Mouse (Mus musculus): ENCODE measurements at regions not wholly inside any gene's neighbourhood (a gene's known extent, or its start where the extent isn't known, plus 50 kb on each side); places are given as distances from the start of the nearest gene placed in this dataset.

DNA sequence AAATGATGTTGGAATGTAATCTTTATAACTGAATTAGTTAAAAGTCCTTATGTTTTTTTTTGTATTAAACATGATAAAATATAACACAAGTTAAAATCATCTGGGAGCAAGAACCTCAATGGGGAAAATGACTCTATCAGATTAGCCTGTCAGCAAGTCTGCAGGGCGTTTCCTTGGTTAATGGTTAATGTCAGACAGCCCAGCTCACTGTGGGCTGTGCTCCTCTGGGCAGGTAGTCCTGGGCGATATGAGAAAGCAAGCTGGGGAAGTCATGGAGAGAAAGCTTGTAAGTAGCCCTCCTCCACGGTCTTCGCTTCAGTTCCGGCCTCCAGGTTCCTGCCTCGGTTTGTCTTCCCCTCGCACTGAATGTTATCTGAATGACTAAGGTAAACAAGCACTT lies 379.0 kb upstream of the Prickle1 start:
- H3K9me3 ChIP-seq (ENCODE audit: low read length): no peaks in the 10 kb centered on the region
- TF ChIP-seq CTCF (conservative IDR thresholded peaks at IDR 0.05; ENCODE audit: low read length) (no peak), NANOG (IDR thresholded peaks at IDR 0.05; ENCODE audit: borderline replicate concordance, low read length) (no peak), POU5F1 (IDR thresholded peaks at IDR 0.05; ENCODE audit: borderline replicate concordance, low read length) (no peak)
- no peaks in the 10 kb centered on the region for H3K4me1 ChIP-seq (replicated peaks; ENCODE audit: low read depth, low read length)
- no peaks in the 10 kb centered on the region for H3K36me3 ChIP-seq (ENCODE audit: insufficient read depth, low read length)
- no peak overlapping the region for H3K4me3 ChIP-seq (replicated peaks; ENCODE audit: low read length)
- no peaks in the 10 kb centered on the region for H3K27me3 ChIP-seq (ENCODE audit: insufficient read depth, low read length)

DNA sequence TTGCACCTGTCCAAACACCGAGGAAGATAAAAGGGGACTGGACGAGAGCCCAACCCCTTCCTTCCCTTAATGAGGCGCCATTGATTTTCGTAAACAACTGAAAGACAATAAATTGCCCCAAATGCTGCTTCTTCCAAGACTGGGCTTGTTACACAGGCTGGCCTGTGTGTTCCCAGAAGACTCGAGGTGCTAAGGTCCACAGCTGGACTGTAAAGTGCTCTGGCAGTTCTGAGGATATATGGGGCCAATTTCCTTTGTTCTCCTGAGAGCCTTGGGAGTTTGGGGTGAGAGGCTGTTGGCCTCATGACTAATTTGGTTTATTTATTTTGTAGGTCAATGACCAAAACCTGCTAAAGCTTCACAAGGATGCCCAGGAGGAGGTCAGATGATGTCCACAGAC lies 377.3 kb upstream of the Prickle1 start:
- H3K4me3 ChIP-seq (replicated peaks; ENCODE audit: low read length): no peak overlapping the region
- no peaks in the 10 kb centered on the region for H3K9me3 ChIP-seq (ENCODE audit: low read length)
- H3K4me1 ChIP-seq (replicated peaks; ENCODE audit: low read depth, low read length): no peaks in the 10 kb centered on the region
- no peaks in the 10 kb centered on the region for H3K27me3 ChIP-seq (ENCODE audit: insufficient read depth, low read length)
- no peak for TF ChIP-seq POU5F1 (IDR thresholded peaks at IDR 0.05; ENCODE audit: borderline replicate concordance, low read length)
- no peak for TF ChIP-seq CTCF (conservative IDR thresholded peaks at IDR 0.05; ENCODE audit: low read length)
- TF ChIP-seq NANOG (IDR thresholded peaks at IDR 0.05; ENCODE audit: borderline replicate concordance, low read length): no peak
- H3K36me3 ChIP-seq (ENCODE audit: insufficient read depth, low read length): no peaks in the 10 kb centered on the region

DNA sequence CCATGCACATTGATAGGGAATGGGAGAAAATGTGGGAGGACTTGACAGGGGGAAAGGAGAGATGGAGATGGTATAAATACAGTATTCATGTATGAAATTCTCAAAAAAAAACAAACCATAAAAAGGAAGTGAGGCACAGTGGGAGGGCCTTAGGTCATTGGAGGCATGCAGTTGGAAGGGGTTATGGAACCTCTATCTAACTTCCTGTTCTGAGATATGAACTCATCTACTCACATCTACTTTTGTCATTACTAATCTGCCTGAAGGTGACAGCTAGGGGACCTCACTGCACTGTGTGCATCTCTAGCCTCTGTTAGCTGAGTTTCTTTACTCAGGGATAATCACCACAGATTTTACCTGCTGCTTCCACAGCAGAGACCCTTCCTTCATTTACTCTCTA lies 366.3 kb upstream of the Prickle1 start:
- H3K27me3 ChIP-seq (ENCODE audit: insufficient read depth, low read length): no peaks in the 10 kb centered on the region
- H3K4me1 ChIP-seq (replicated peaks; ENCODE audit: low read depth, low read length): no peaks in the 10 kb centered on the region
- H3K9me3 ChIP-seq (ENCODE audit: low read length): peaks cover 4% of the 10 kb centered on the region
- TF ChIP-seq NANOG (IDR thresholded peaks at IDR 0.05; ENCODE audit: borderline replicate concordance, low read length): no peak
- no peak for TF ChIP-seq CTCF (conservative IDR thresholded peaks at IDR 0.05; ENCODE audit: low read length)
- TF ChIP-seq POU5F1 (IDR thresholded peaks at IDR 0.05; ENCODE audit: borderline replicate concordance, low read length): no peak
- no peaks in the 10 kb centered on the region for H3K36me3 ChIP-seq (ENCODE audit: insufficient read depth, low read length)
- no peak overlapping the region for H3K4me3 ChIP-seq (replicated peaks; ENCODE audit: low read length)

GRCm38 (mm10) chr15:93959931-93960330 lies 364.2 kb upstream of the Prickle1 start:
- no peak for TF ChIP-seq POU5F1 (IDR thresholded peaks at IDR 0.05; ENCODE audit: borderline replicate concordance, low read length)
- TF ChIP-seq CTCF (conservative IDR thresholded peaks at IDR 0.05; ENCODE audit: low read length): no peak
- no peak for TF ChIP-seq NANOG (IDR thresholded peaks at IDR 0.05; ENCODE audit: borderline replicate concordance, low read length)
- Histone ChIP-seq H3K36me3 (ENCODE audit: insufficient read depth, low read length) (no peaks in the 10 kb centered on the region), H3K4me1 (replicated peaks; ENCODE audit: low read depth, low read length) (no peaks in the 10 kb centered on the region), H3K4me3 (replicated peaks; ENCODE audit: low read length) (no peak overlapping the region), H3K27me3 (ENCODE audit: insufficient read depth, low read length) (no peaks in the 10 kb centered on the region), H3K9me3 (ENCODE audit: low read length) (peaks cover 19% of the 10 kb centered on the region)

DNA sequence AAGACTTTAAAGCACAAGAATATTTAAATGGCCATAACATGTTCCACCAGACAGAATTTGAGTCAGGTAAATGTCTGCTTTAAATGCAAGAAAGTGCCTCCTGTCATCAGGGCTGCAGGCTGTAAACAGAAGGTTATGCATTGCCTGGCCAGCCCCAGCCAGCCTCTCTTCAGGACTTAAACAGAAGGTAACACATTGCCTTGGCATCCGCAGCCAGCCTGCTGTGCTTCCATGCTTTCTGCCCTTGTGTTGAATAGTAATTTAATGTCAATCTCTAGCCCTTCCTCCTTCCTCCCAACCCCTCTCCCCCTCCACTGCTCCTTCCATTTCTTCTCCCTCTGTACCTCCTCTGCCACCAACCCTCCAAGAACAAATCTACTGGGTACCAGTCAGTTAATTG lies 362.4 kb upstream of the Prickle1 start:
- H3K36me3 ChIP-seq (ENCODE audit: insufficient read depth, low read length): no peaks in the 10 kb centered on the region
- no peak for TF ChIP-seq NANOG (IDR thresholded peaks at IDR 0.05; ENCODE audit: borderline replicate concordance, low read length)
- TF ChIP-seq POU5F1 (IDR thresholded peaks at IDR 0.05; ENCODE audit: borderline replicate concordance, low read length): no peak
- TF ChIP-seq CTCF (conservative IDR thresholded peaks at IDR 0.05; ENCODE audit: low read length): no peak
- H3K4me3 ChIP-seq (replicated peaks; ENCODE audit: low read length): no peak overlapping the region
- peaks cover 19% of the 10 kb centered on the region for H3K9me3 ChIP-seq (ENCODE audit: low read length)
- H3K4me1 ChIP-seq (replicated peaks; ENCODE audit: low read depth, low read length): no peaks in the 10 kb centered on the region
- H3K27me3 ChIP-seq (ENCODE audit: insufficient read depth, low read length): no peaks in the 10 kb centered on the region

DNA sequence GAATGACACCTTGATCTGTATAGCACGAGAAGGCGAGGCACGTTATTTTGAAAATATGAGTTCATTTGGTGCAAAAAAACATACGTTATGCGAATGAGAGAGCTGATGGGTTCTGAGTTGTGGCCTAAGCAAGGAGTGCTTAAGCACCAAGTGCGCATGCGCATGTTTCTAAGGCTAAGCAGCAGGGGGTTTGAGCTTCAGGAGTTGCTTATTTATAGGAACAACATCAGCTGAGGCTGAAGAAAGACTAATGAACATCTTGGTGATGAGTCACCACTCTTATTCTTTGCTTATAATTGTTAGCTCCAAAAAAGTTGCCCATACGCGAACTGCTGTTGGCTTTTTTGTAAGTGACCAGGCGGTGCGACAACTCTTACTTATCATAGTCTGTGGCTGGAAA lies 361.1 kb upstream of the Prickle1 start:
- Histone ChIP-seq H3K9me3 (ENCODE audit: low read length) (peaks cover 19% of the 10 kb centered on the region), H3K27me3 (ENCODE audit: insufficient read depth, low read length) (no peaks in the 10 kb centered on the region), H3K4me1 (replicated peaks; ENCODE audit: low read depth, low read length) (no peaks in the 10 kb centered on the region), H3K36me3 (ENCODE audit: insufficient read depth, low read length) (no peaks in the 10 kb centered on the region), H3K4me3 (replicated peaks; ENCODE audit: low read length) (no peak overlapping the region)
- TF ChIP-seq CTCF (conservative IDR thresholded peaks at IDR 0.05; ENCODE audit: low read length) (no peak), NANOG (IDR thresholded peaks at IDR 0.05; ENCODE audit: borderline replicate concordance, low read length) (no peak), POU5F1 (IDR thresholded peaks at IDR 0.05; ENCODE audit: borderline replicate concordance, low read length) (no peak)

GRCm38 (mm10) chr15:93953548-93953947 lies 357.9 kb upstream of the Prickle1 start:
- Histone ChIP-seq H3K4me1 (replicated peaks; ENCODE audit: low read depth, low read length) (no peaks in the 10 kb centered on the region), H3K4me3 (replicated peaks; ENCODE audit: low read length) (no peak overlapping the region), H3K9me3 (ENCODE audit: low read length) (peaks cover 24% of the 10 kb centered on the region), H3K27me3 (ENCODE audit: insufficient read depth, low read length) (no peaks in the 10 kb centered on the region), H3K36me3 (ENCODE audit: insufficient read depth, low read length) (no peaks in the 10 kb centered on the region)
- TF ChIP-seq NANOG (IDR thresholded peaks at IDR 0.05; ENCODE audit: borderline replicate concordance, low read length): no peak
- no peak for TF ChIP-seq CTCF (conservative IDR thresholded peaks at IDR 0.05; ENCODE audit: low read length)
- TF ChIP-seq POU5F1 (IDR thresholded peaks at IDR 0.05; ENCODE audit: borderline replicate concordance, low read length): no peak

DNA sequence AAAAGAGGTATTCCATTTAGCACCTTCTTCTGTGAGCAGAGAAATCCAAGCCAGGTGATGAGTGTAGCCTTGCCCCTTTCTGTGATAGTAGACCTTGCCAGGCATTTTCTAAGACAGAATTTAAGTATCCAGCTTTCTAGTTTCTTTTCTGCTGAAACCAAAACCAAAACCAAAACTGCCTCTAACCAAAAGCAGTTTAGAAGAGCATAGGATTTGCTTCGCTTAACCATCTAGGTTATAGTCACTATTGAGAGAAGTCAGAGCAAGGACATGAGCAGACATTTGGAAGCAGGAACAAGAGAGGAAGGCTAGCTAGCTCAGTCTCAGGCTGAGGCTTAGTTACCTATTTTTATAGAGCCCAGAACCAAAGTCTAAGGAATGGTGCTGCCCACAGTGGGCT lies 354.8 kb upstream of the Prickle1 start:
- no peak overlapping the region for H3K4me3 ChIP-seq (replicated peaks; ENCODE audit: low read length)
- no peaks in the 10 kb centered on the region for H3K4me1 ChIP-seq (replicated peaks; ENCODE audit: low read depth, low read length)
- H3K36me3 ChIP-seq (ENCODE audit: insufficient read depth, low read length): no peaks in the 10 kb centered on the region
- TF ChIP-seq NANOG (IDR thresholded peaks at IDR 0.05; ENCODE audit: borderline replicate concordance, low read length) (no peak), POU5F1 (IDR thresholded peaks at IDR 0.05; ENCODE audit: borderline replicate concordance, low read length) (no peak), CTCF (conservative IDR thresholded peaks at IDR 0.05; ENCODE audit: low read length) (no peak)
- H3K9me3 ChIP-seq (ENCODE audit: low read length): peaks cover 7% of the 10 kb centered on the region
- no peaks in the 10 kb centered on the region for H3K27me3 ChIP-seq (ENCODE audit: insufficient read depth, low read length)

DNA sequence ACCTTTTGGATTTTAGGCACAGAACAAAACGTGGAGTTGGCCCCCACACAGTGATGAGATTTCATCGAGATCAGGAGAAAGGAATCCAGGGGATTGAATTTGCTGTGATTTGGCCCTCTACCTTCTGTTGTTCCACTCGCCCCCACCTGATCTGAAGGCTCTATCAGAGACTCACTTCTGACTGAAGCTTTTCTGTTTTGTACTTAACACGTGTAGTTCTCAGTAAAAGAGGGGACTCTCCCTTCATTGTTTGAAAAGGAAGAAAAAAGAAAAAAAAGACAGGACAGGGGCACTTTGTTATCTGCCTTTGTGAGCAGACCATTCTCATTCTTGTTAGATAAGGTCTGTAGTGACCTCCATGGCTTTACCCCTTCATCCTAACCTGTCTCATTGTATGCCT lies 353.2 kb upstream of the Prickle1 start:
- Histone ChIP-seq H3K4me1 (replicated peaks; ENCODE audit: low read depth, low read length) (no peaks in the 10 kb centered on the region), H3K4me3 (replicated peaks; ENCODE audit: low read length) (no peak overlapping the region), H3K36me3 (ENCODE audit: insufficient read depth, low read length) (no peaks in the 10 kb centered on the region), H3K9me3 (ENCODE audit: low read length) (0 out of 2 replicates have a peak, but pooled peaks cover 5% of the 10 kb centered on the region), H3K27me3 (ENCODE audit: insufficient read depth, low read length) (no peaks in the 10 kb centered on the region)
- TF ChIP-seq POU5F1 (IDR thresholded peaks at IDR 0.05; ENCODE audit: borderline replicate concordance, low read length) (no peak), CTCF (conservative IDR thresholded peaks at IDR 0.05; ENCODE audit: low read length) (no peak), NANOG (IDR thresholded peaks at IDR 0.05; ENCODE audit: borderline replicate concordance, low read length) (no peak)

Data from E14TG2a.4 (cell line).